Mouse (Mus musculus): ENCODE data around the gene Phactr1.

The Phactr1 gene

DNA sequence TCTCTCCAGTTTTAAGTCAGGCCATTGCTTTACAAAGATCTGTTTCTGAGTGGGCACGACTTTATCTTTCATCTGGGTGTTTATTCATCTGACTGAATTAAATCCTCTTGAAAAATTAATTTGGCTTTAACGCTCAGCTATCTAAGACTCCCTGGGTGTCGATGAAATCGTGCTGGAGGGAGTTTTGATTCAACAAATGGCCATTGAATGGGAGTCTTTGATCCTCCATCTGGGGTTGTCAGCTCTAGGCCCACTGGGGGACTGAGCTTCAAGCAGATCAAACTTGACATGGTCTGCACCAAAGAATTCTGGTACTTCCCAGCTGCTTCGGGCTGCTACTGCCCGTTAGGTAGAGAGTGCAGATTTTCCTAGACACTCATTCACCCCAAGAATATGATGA is 374.7 kb downstream of the Phactr1 start:
- DNase-seq: peak; percentile 41

DNA sequence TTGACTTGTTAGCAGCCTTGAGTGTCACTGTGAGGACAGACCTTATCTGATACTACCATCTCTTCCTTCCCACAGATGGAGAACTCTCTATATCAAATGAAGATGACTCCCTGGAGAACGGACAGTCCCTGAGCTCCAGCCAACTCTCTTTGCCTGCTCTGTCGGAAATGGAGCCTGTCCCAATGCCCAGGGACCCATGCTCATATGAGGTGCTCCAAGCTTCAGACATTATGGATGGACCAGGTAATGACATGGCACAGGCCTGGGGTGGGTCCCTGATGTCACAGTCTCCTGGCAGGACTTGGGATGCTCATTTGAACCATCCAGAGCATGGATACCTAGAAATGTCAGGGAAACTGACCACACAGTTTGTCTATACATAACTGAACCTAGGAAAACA is 376.7 kb downstream of the Phactr1 start:
- DNase-seq: no peak

DNA sequence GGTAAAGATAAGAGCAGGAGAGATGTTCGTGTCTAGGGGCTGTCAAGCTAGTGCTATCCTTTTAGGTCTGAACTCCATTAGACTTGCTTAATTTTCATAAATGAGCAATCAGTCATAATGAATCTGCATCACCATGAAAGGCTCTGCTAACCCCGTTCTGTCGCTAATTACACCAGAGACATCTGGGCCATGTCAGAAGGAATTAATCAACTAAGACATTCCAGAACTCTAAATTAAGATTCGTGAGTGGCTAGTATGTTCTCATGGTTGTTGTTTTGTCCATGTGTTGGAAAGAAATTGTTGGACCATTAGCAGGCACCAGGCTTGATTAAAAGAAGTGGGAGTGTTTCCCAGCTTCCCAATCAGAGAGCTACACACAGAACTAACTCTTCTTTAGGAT is 382.9 kb downstream of the Phactr1 start:
- peak; percentile 98 for DNase-seq

DNA sequence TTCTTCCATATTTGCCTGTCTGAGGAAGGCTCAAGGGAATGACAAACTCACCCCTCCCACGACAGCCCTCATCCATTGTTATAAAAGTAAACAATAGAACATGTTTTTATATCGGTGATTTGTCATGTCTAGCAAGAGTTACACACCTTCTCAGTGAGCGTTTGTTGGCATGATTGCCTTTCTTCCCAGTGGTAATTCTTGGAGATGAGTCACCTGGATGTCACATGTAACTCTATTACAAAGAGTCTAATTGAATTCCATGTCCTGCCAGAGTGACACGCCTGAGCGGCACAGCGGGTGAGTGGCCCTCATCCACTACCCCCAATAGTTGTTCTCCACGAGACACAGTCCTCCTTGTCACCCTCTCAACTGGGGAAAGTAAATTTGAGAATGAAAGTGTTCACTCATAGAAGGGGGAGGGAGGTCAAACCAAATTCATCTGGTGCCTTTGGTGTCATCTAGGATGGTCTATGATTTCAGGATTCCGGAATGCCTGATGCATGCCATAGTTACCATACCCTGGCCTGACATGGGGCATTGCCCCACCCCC is 388.4 kb downstream of the Phactr1 start:
- peak; percentile 53 for DNase-seq

DNA sequence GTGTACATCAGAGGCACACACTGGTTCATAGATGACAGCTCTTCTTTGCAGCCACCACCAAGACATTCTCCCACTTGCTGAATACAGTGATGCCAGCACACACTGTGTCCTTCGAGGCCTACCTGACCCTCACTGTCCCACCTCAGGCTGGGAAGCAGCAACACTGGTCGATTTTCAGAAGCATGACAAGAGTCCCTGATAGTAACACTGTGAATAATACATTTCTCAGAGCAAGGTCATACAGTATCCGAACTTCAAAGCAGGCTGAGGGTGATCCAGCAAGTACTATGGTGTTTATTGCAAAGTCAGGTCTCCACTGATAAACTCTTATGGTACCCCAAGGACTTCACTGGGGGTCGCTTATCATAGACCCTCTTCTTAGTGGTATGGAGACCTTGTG is 390.1 kb downstream of the Phactr1 start:
- DNase-seq: no peak

DNA sequence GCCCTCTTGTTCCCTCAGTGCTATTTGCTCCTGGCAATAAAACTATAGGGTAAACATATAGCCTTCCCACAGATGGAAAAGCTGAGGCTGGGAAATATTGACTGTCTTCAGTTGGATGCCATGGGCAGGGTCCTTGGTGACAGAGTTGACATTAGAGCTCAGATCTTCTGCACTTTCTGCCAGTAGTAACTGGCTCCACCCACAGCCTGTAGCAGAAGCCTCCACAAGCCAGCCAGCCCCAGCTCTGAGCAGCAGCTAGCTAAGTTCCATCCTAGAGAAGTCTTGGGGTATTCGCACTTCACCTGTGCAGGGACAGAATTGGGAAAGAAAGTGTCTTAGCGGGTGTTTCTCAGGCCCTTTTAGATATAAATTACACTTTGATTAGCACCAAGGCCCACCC is 390.5 kb downstream of the Phactr1 start:
- no peak for DNase-seq

DNA sequence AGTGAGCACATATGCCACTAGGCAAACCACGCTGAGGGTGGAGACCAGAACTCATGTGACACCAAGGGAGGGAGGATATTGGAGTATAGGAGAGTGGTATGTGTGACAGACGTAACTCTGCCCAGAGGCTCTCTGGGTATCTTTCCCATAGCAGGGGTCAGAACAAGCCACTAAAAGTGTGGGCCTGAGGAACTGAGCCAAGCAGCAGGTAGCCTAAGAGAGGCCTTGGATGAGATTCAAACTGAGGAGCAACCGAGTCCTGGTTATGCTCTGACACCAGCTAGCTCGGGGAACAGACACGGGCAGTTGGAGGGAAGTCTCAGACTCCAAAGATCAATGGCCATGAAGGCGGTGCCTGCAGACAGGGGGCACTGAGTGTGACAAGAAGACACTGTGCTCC is 395.0 kb downstream of the Phactr1 start:
- no peak for DNase-seq

DNA sequence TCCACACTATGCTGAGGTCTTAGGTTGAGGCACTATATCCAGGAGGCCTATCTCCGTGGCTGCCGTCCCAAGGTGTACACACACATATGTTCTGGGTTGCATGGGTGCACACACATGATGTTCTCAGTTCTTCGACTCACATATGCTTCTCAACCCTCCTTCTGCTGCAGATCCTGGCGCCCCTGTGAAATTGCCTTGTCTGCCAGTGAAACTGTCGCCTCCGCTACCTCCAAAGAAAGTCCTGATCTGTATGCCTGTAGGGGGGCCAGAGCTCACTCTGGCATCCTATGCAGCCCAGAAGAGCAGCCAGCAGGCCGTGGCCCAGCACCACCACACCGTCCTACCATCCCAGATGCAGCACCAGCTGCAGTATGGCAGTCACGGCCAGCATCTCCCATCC is 397.1 kb downstream of the Phactr1 start:
- no peak for DNase-seq

DNA sequence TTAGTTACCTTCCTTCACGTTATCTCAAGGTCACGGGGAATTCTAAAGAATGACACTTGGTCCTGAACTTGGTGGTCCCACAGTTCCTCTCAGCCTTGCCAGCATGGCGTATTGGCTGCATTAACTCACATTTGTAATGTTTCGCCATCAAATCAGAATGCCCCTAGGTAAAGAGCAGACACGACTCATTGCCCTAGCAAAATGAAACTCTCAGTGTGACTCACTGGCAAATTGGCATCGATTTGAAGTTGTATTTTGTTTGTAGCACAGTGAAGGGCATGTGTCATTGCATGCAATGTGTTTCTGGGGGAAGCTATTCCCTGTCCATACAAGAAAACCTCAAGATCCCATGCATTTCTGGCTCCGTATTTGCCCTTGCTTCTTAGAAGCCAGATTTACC is 404.8 kb downstream of the Phactr1 start:
- no peak for DNase-seq

DNA sequence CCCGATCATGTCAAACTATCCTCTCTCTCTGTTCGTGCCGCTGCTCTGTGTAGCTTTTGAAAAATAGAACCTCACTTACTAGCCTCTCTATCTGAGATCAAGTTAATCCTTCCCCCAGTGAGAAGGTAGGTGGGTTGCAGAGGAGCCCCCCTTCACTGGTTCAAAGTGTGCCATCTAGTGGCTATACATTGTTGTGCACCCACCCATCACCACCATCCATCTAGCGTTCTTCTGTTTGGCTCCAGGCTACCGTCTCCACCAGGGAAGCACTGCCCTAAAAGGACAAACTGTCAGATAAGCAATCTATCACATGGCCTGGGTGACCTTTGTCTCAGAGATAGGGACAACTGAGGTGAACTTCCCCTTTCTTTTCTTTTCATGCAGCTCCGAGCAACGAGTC is 413.9 kb downstream of the Phactr1 start:
- DNase-seq: peak; percentile 74

DNA sequence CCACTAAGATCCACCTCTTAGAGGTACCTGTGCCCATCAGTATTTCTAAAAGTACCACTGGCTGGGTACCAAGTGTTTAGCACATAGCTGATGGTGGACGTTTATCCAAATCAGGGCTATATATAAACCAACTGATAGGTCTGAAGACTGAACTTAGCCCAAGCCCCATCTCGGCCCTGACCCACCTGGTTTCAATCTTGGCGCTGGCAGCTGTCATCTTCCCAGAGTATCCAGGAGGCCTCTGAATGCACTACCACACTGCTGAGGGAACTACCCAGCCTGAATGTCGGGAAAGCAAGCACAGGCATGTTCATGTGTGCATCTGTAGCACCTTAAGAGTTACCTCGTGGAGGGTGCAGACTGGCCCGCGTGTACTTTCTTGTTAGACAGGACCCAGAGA is 422.5 kb downstream of the Phactr1 start:
- DNase-seq: no peak

DNA sequence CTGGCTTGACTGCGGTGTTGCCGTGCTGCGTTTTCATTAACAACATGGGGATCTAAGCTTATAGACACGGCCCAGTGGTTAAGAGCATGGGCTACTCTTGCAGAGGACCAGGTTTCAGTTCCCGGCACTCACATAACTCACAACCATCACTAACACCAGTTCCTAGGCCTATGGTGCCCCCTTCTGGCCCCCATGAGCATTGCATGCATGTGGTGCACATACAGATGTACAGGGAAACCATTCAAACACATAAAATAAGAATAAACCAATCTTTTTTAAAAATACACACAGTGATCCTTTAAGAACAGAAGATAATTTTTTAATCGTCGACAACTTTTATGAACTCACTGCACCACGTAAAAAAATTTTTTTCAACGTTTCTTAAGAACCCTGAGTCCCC is 424.1 kb downstream of the Phactr1 start:
- DNase-seq: no peak

DNA sequence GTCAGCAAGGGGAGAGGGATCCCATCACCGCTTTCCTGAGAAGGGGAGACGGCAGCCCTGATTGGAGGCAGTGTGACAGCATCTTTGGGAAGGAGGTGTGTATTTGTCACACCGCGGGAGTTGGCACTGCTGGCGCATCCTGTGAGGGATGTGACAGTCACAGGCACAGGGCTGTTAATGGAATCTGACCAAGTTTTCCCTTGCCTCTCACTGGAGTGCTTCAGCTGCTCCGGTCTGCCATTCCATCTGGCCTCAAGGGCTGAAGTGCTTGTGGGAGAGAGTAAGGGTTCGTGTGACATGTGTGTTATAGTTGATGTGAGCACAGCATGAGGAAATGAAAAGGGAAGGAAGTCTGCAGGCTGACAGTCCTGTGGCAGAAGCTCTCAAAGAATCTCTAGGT is 431.9 kb downstream of the Phactr1 start:
- DNase-seq: peak; percentile 64

DNA sequence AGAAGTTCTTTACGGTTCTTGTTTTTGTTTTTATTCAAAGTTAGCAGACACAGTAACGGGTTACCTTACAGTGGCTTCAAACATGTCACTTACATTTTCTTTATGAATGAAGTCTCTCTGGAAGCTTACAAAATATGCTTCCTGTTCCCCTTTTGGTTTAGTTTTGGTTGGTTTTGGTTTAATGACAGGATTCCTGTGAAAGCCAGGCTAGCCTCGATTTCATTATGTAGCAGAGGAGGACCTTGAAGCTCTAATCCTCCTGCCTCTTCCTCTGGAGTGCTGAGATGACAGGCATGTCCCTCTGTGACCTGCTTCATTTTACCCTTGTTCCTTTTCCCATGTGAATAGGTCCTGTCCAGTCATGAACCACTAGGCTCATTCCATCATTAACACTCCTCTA is 432.3 kb downstream of the Phactr1 start:
- no peak for DNase-seq

DNA sequence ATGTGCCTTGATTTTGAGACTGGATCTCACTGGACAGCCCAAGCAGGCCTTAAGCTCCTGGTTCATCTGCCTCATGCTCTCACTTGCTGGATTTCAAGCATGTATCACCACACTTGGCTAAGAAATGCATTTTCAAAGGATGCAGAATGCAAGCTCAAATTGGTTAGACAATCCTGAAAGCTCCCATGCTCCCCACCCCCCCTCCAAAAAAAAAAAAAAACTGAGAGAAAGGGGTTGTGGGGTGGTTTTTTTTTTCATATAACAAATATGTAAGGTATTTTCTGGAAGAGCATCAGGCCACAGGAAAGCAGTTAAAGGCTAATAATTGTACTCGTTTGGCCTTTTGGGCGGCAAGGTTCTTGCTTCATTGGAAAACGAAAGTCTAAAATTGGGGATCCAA is 432.7 kb downstream of the Phactr1 start:
- no peak for DNase-seq

DNA sequence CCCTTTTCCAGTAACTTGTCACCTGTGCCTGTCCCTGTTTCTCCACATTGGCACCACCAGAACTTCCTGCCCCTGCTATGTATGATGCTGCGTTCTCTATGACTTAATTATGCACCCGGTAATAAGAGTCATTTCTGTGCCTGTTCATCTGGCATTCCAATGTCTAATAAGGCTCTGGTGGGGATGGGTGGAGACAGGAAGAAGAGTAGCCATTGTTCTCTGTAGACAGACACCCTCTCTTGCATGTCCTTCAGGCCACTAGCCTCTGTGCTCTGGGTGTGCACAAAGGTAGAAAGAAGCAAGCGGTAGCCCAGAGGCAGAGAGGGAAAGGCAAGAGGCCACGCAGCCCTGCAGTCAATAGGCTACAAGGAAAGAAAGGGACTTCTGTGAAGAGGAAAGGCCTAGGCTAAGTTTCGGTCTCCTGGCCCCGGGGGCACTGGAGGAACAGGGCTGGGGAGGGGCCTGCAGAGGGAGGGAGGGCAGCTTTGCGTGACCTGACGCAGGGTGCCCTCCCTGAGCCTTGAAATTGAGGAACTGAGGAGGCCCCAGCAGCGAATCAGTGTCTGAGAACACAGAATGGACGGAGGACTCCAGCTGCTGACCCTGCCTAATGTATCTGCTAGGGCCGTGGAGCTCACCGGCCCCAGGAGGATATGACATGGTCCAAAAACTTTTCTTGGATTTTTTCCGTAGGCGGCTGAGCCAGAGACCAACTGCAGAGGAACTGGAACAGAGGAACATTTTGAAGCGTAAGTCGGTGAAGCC is 442.1 kb downstream of the Phactr1 start:
- DNase-seq: peak; percentile 57

DNA sequence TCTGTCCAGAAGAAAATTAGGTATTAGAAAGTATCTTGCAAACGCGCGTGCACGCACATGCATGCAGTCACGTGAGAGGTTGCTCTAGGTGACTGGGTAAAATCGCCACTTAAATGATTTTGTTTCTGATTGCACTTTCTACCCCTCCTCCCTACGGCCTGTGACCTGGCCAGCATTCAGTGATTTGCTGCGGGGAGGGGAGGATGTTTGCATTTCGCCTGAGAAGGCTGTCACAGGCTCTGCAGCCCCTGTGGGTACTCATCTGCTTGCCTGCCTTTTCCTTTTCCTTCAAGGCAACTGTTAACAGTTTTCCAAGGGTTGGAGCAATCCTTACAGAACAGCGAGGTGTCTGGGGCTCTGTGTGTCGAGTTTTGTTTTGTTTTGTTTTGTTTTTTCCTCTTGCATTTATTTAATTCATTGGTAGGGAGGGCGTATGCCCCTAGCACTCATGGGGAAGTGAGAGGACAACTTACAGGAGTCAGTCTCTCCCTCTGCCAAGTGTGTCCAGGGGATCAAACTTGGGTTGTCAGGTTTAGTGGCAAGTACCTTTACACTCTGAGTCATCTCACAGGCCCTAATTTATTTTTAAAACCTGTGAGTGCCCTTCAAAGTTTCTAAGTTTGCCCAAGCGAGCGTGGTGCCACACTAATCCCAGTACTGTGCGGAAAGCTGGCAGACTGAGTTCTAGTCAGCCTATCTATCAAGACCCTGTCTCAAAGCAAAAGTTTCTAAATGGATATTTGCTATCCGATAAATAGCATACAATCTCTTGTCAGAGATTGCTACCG is 443.7 kb downstream of the Phactr1 start:
- no peak for DNase-seq

DNA sequence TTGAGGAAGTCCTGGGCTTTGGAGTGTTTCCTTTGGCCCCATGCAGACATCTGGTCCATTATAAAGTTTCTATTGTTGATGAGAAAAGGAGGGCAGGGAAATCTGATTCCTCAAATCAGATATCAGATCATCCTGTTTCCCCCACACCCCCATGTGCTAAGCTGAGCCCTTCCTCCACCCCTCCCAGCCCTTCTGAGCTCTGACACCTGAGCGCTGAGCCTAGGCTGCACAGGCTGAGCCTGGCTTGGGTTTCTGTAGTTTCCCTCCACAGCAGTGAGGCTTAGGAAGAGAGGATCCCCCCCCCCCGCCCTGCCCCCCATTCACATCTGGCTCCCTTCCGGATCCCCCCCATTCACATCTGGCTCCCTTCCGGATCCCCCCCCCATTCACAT is 444.3 kb downstream of the Phactr1 start:
- no peak for DNase-seq

DNA sequence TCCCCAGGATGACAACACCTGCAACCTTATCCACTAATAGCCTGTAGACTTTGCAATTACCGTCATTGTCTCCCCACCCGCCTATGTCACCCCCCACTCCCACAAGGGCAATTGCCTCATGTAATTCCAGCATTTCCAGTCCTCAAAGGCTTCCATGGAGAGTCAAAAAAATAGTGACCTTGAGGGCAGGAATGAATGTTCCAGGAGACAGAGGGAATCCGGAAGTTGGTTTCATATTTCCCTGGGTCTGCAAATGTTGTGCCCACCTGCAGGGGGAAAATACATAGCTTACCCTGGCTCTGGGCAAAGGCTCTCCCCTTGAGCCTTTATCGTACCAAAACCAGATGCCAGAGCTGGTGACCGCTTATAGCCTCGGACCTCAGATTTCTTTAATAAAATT is 449.7 kb downstream of the Phactr1 start:
- no peak for DNase-seq

DNA sequence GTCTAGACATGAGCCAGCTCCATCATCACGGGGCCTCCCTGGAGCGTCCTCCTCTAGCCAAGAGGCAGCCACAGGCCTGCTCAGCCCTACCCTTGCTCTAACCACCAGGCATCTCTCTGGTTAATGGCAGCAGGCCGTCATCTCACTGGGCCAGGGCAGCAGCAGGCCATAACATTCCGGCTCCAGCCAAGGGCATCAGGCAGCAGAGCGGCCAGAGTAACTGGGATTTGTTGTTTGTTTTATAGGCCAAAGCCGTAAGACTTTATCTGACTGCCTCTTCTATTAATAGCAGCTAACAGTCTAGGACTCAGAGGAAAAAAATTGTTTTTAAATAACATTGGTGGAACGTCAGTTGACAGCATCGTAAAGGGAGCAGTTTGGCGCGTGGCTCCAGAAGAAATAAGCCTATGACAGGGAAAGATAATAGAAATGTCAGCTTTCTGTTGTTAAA is 451.3 kb downstream of the Phactr1 start:
- no peak for DNase-seq

DNA sequence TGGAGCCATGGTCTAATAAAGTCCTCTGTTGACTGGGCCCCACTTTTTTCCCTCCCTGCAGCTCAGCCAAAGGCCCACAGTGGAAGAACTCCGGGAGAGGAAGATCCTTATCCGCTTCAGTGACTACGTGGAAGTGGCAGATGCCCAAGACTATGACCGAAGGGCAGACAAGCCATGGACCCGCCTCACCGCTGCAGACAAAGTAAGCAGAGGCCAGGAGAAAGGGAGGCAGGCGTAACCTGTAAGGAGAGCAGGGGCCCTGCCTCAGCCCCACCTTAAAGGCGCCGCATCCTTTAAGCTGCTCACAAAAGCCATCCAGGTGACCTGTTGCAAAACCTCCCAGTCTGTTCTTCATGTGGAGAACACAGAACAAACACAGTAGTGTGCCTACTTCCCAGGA is 452.4 kb downstream of the Phactr1 start:
- DNase-seq: peak; percentile 44

DNA sequence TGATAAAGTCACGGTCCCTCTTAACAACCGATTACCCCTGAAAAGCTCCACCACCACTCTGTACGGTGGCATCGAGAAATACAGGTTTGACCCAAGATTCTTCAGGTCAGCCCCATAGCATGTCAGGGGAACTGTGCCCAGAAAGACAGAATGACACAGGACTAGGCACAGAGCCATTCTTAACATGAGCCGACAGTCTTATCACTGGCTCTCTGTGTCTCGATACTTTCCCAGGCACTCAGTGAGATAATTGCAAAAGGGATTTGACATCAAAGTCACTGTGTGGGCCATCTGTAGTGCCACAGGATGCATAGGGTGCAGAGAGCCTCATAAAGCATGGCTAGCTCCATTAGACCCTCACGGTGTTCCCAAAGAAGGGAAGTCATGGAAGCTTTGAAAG is 453.0 kb downstream of the Phactr1 start:
- no peak for DNase-seq

DNA sequence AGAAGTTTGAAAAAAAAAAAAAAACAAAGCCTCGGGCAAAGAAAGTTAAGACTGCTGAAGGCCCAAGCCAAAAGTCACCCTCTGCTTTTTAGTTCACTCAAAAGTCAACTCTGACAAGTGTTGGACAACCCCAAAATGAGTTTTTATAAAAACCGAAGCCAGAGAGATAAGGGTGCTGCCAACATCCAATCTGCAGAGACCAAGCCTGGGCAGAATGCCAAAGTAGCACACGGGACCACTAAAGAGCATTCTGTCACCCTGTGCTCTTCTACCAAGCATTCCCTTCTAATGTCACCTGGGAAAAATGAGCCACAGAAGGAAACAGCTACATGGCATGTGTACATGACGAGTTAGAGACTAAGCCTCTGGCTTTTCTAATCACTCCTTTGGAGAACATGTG is 454.0 kb downstream of the Phactr1 start:
- DNase-seq: no peak

DNA sequence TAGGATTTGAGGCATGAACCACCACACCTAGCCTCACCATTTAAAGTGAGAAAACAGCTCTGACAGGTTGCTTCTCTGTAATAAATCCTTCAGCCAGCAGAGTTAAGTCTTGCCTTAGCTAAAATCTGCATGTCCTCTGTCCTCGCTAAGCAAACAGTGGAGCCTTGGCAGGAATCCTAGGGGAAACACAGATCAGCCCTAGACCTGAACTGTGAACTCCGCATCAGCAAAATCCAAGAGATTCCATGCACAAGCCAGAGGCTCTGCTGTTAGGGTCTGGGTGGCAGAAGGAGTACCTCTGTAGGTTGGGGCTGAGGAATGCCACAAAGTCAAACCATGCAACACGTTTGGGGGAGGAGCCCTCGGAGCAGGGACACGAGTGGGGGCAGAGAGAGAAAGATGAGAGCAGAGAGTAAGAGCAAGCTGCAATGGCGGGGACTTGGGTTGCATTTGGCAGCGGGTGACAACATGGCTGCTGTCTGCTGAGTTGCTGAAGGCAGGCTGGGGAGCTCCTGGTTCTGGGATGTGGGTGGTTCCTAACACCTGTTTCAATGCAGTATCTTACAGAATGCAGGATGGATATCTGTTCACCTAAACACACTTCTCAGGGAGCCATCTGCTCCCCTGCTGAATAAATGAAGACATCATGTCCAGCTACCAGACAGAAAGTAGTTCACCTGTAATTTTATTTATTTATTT is 464.4 kb downstream of the Phactr1 start:
- DNase-seq: no peak
